Mouse (Mus musculus) neutrophil, adult 65 days (primary cell): ENCODE results near the gene Rbm20. TPM values are rescaled to one million over a fixed set of nuclear protein-coding genes. Genes with fewer than 3 reads are reported as not detected.

Experiments used
- total RNA-seq: library from RNA; stranded (reverse); gene quantifications from 2 replicates; pipeline ENCODE4 v1.2.4, GENCODE M21; 2023

The Rbm20 gene
- total RNA-seq = not detected in 2 replicates

DNA sequence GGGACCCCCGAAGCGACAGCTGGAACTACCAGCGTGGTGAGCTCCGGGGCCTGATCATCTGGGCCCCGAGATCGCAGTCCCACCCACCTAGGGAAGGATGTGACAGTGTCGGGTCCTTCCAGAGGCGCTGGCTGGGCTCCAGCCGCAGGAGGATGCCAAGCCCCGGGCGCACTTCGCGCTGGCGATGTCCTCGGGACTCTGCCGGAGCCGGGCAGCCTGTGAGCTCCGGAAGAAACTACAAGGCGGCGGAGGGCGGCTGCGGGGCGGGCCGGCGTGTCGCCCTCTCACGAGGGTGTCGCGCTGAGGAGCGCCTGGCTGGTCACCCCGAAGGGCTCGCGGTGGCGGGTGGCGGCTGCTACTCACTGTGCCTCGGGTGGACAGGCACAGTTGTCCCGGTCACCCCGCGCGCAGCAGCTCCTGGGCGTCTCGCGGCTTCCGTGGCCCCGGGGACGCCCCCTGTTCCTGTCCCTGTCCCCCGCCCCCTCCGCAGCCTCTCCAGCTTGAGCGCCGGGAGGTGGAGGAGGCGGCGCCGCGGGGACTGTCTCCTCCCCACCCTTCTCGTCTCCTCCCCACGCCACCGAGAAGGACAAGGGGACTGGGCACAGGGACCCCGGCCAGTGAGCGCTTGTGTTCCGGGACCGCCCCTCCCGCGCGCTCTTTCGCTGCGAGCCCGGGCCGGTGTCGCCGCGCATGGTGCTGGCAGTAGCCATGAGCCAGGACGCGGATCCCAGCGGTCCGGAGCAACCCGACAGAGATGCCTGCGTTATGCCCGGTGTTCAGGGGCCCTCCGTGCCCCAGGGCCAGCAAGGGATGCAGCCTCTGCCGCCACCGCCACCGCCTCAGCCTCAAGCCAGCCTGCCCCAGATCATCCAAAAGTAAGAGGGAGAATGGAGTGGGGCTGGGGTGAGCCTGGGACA is at the start of gene Rbm20:
Gene Rbm20 (plus strand): TSS at position 589 of the 917 bp plus-strand sequence.

DNA sequence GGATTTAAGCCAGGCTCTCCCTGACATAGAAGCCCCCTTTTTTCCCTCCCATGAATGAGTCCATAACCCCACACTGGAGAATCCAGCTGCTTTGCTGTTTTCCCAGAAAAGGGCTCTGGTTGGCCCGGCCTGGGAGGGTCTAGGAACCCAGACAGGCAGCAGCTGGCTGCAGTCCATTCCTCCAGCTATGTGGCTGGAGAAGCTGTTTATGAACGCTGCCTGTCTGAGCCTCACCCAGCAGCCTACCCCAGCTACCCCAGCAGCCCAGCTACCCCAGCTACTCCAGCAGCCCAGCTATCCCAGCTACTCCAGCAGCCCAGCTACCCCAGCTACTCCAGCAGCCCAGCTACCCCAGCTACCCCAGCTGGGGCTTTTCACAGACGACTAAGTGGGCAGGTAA is 215.0 kb downstream of the Rbm20 start, which contains the start of gene Pdcd4:
Gene Pdcd4 (plus strand): TSS at position 171 of the 400 bp plus-strand sequence.

Other genes starting within 250 kb of the Rbm20 start
- gene Dusp5, start 148.2 kb upstream of the Rbm20 start, total RNA-seq = 105 and 120 TPM in 2 replicates
- gene Nutf2-ps1, start 88.2 kb upstream of the Rbm20 start, total RNA-seq = 7.6 and 25.2 TPM in 2 replicates
- gene Smc3, start 76.9 kb upstream of the Rbm20 start, total RNA-seq = 34.9 and 38.9 TPM in 2 replicates
- gene Pdcd4, start 214.9 kb downstream of the Rbm20 start, total RNA-seq = 54.6 and 60.3 TPM in 2 replicates